Mouse (Mus musculus): ENCODE results near the gene Smg8.
A peak's percentile ranks its signal among the peaks of the same experiment; 100 is the strongest.

Gene Smg8

DNA sequence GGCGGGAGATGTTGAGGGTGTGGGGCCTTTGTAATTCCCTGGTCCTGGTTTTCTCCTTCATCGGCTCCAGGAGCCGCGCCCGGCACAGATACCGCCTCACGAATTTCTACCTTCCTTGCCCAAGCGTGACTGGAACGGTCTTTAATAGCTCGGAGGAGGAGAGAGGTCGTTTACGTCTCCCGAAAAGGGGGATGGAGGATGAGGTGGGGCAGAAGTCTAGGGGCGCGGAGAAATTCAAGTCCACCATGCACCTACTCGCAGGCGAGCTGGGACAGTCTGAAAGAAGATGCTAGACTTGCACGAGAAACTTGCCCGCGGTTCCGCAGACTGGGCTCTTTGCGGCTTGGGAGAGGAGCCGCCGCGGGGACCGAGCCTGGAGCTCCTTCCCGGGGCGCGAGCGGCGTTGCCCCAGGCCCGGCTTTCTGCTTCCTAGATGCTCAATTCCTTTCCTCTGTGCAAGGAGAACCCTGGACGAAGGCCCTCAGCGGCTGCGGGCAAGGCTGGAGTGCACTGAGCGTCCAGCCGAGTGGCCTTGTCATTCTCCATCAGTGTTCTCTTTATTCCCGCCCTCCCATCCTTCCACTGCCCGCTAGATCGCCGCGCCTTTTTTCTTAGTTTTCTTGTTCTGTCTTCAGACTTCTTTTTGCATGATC is 23.1 kb upstream of the Smg8 start:
- peak overlapping the region; percentile 97 for H3K4me3 ChIP-seq (replicated peaks; ENCODE audit: low read length)

DNA sequence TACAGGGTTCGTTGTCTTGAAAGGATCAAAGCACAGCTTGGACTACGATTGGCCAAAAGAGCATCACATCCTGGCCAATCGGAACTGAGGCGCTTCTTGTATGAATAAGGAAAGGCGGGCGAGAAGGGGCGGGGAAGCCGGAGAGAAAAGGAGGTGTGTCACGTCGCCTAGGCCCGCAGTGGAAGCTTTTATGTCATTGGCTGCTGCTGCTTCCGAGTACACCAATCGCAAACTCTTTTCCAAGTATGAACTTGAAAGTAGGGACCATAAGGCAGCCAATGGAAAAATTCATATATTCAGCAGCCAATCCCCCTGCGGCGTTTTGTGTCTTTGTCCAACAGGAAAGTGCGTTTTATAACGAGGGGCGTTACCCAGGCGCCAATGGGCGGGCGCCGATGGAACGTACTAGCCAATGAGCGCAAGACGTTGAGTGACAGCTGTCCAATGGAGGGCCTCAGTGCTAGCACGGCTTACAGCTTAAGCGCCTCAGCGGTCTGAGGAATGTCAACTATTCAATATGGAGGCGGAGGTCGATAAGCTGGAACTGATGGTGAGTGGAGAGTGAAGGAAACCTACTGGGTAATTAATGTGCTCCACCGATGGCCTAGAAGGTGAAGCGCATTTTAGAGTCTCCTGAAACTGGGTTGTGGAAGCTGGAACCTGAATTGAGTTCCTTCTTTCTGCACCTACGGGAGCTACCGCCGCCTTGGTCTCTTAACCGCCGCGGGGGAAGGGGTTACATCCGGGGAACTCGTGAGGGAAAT is 22.4 kb upstream of the Smg8 start, which contains the start of gene Ska2:
Ska2 (plus strand) TSS at position 480 of the 764 bp plus-strand sequence.
- Histone ChIP-seq H3K4me3 (replicated peaks; ENCODE audit: low read length) (peak within 1 kb of the TSS; percentile 97), H3K4me1 (replicated peaks; ENCODE audit: low read depth, low read length) (peaks cover 33% of the 10 kb centered on the region), H3K36me3 (ENCODE audit: insufficient read depth, low read length) (peaks cover 54% of the 10 kb centered on the region), H3K9me3 (ENCODE audit: low read length) (no peaks in the 10 kb centered on the region), H3K27me3 (ENCODE audit: insufficient read depth, low read length) (no peaks in the 10 kb centered on the region)
- TF ChIP-seq CTCF (conservative IDR thresholded peaks at IDR 0.05; ENCODE audit: low read length) (no peak), NANOG (IDR thresholded peaks at IDR 0.05; ENCODE audit: borderline replicate concordance, low read length) (no peak), POU5F1 (IDR thresholded peaks at IDR 0.05; ENCODE audit: borderline replicate concordance, low read length) (no peak)

More for the DNA sequence above, 23.1 kb upstream of the Smg8 start:
- Histone ChIP-seq H3K9me3 (ENCODE audit: low read length) (no peaks in the 10 kb centered on the region), H3K36me3 (ENCODE audit: insufficient read depth, low read length) (peaks cover 54% of the 10 kb centered on the region), H3K4me1 (replicated peaks; ENCODE audit: low read depth, low read length) (peaks cover 33% of the 10 kb centered on the region), H3K27me3 (ENCODE audit: insufficient read depth, low read length) (no peaks in the 10 kb centered on the region)
- TF ChIP-seq POU5F1 (IDR thresholded peaks at IDR 0.05; ENCODE audit: borderline replicate concordance, low read length) (no peak), NANOG (IDR thresholded peaks at IDR 0.05; ENCODE audit: borderline replicate concordance, low read length) (no peak), CTCF (conservative IDR thresholded peaks at IDR 0.05; ENCODE audit: low read length) (no peak)

DNA sequence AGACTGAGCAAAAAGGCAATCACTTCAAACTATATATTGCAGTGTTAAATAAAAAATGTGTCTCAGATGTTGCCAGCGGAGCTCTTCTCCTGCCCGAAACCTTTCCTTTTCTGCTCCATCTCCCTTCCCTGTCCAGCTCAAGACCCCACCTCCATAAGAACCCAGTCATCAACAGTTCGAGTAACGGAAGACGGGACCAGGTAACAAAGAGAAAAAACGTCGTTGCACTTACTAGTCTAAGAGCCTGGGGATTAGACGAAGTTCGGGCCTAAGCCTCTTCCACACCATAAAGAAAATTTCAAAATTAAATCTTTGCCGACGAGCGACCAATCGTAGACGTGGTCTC is 21.8 kb upstream of the Smg8 start, which contains the start of gene Prr11:
Prr11 (minus strand) TSS at position 300 of the 346 bp plus-strand sequence.
- no peaks in the 10 kb centered on the region for H3K27me3 ChIP-seq (ENCODE audit: insufficient read depth, low read length)
- TF ChIP-seq POU5F1 (IDR thresholded peaks at IDR 0.05; ENCODE audit: borderline replicate concordance, low read length) (no peak), CTCF (conservative IDR thresholded peaks at IDR 0.05; ENCODE audit: low read length) (no peak), NANOG (IDR thresholded peaks at IDR 0.05; ENCODE audit: borderline replicate concordance, low read length) (no peak)
- H3K36me3 ChIP-seq (ENCODE audit: insufficient read depth, low read length): peaks cover 54% of the 10 kb centered on the region
- H3K4me1 ChIP-seq (replicated peaks; ENCODE audit: low read depth, low read length): peaks cover 33% of the 10 kb centered on the region
- H3K4me3 ChIP-seq (replicated peaks; ENCODE audit: low read length): peak within 1 kb of the TSS; percentile 97
- no peaks in the 10 kb centered on the region for H3K9me3 ChIP-seq (ENCODE audit: low read length)

DNA sequence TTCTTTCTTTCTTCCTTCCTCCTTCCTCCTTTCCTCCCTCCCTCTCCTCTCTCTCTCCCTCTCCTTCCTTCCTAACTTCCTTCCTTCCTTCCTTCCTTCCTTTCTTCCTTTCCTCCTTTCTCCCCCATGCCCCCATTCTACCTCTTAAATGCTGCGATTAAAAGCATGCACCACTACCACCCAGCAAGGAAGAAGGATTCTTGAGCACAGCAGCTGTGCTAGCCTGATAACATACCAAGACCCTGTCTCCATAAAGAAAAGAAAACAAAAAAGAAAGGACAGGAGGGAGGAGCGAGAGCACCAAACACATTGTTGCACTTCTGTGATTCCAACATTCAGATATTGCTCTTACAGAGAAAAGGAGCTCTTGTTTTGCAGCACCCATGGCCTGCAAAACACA is 568 bp upstream of the Smg8 start:
- no peaks in the 10 kb centered on the region for H3K9me3 ChIP-seq (ENCODE audit: low read length)
- H3K4me1 ChIP-seq (replicated peaks; ENCODE audit: low read depth, low read length): peaks cover 33% of the 10 kb centered on the region
- H3K4me3 ChIP-seq (replicated peaks; ENCODE audit: low read length): peak overlapping the region; percentile 100; the same call in 1 of the 2 replicates
- H3K27me3 ChIP-seq (ENCODE audit: insufficient read depth, low read length): no peaks in the 10 kb centered on the region
- TF ChIP-seq NANOG (IDR thresholded peaks at IDR 0.05; ENCODE audit: borderline replicate concordance, low read length) (no peak), CTCF (conservative IDR thresholded peaks at IDR 0.05; ENCODE audit: low read length) (no peak), POU5F1 (IDR thresholded peaks at IDR 0.05; ENCODE audit: borderline replicate concordance, low read length) (no peak)
- H3K36me3 ChIP-seq (ENCODE audit: insufficient read depth, low read length): peaks cover 63% of the 10 kb centered on the region

DNA sequence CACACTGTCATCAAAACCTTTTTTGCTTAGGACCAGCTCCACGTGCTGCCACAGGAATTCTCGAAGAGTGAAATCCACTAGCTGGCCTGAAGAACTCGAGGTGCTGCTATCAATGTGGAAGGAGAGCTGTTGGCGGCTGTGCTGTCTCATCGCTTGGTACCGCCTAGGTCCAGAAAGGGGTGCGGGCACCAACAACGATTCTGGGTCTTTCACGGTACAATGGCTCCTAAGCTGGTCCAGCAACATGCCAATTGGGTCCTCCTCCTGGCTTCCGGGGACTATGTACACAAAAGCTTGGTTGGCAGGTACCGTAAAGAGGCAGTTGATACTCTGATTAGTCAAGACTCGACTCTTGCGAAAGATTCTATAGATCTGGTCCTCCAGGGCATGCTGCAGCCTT is 1.1 kb downstream of the Smg8 start:
- peaks cover 63% of the 10 kb centered on the region for H3K36me3 ChIP-seq (ENCODE audit: insufficient read depth, low read length)
- H3K9me3 ChIP-seq (ENCODE audit: low read length): no peaks in the 10 kb centered on the region
- peaks cover 36% of the 10 kb centered on the region for H3K4me1 ChIP-seq (replicated peaks; ENCODE audit: low read depth, low read length)
- peak overlapping the region; percentile 100 for H3K4me3 ChIP-seq (replicated peaks; ENCODE audit: low read length)
- no peaks in the 10 kb centered on the region for H3K27me3 ChIP-seq (ENCODE audit: insufficient read depth, low read length)
- TF ChIP-seq NANOG (IDR thresholded peaks at IDR 0.05; ENCODE audit: borderline replicate concordance, low read length): no peak
- no peak for TF ChIP-seq CTCF (conservative IDR thresholded peaks at IDR 0.05; ENCODE audit: low read length)
- TF ChIP-seq POU5F1 (IDR thresholded peaks at IDR 0.05; ENCODE audit: borderline replicate concordance, low read length): no peak

DNA sequence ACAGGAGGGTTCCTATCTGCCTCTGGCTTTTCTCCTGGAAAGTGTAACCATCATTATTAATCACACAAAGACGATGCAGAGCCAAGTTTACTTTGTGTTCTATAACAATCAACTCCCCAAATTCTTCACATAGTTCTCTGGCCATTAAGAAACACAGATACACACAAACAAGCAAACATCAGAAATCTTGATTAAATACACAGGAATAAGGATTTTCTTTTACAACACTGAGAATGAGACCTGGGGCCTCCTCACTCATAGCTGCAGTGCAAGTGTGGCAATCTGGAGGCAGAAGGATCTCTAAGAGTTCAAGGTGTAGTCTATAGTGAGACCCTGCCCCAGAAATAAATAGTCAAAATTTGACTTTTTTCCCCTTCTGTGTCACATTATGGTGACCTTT is 2.9 kb downstream of the Smg8 start:
- H3K36me3 ChIP-seq (ENCODE audit: insufficient read depth, low read length): peaks cover 71% of the 10 kb centered on the region
- no peaks in the 10 kb centered on the region for H3K27me3 ChIP-seq (ENCODE audit: insufficient read depth, low read length)
- no peak for TF ChIP-seq CTCF (conservative IDR thresholded peaks at IDR 0.05; ENCODE audit: low read length)
- TF ChIP-seq NANOG (IDR thresholded peaks at IDR 0.05; ENCODE audit: borderline replicate concordance, low read length): no peak
- no peak for TF ChIP-seq POU5F1 (IDR thresholded peaks at IDR 0.05; ENCODE audit: borderline replicate concordance, low read length)
- H3K4me3 ChIP-seq (replicated peaks; ENCODE audit: low read length): no peak overlapping the region
- H3K9me3 ChIP-seq (ENCODE audit: low read length): no peaks in the 10 kb centered on the region
- H3K4me1 ChIP-seq (replicated peaks; ENCODE audit: low read depth, low read length): peaks cover 40% of the 10 kb centered on the region

DNA sequence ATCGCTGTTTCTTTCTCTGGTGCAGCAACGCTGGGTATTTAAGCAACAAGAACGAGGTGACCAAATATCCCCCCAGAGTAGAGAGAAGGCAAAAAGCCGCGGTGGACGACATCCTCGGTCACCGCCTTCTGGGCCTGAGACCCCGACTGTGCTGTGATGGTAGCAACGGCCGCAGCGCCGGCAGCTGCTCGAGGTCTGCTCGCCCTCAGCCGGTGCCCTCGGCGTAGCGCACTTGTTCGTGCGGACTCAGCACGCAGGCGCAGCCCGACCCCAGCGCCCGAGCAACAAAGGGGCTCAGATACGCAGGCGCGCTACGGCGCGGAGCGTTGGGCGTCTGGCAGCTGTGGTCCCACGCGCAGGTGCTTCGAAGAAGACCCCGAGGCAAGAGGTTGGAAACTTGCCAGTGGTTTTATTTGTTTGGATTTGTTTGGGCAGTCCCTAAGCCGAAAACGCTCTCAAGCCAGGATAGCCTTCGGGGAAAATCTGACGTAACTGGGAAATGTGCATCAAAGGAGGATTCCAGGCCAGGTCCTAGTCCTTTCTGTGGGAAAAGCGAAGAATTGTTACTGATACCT is 12.6 kb downstream of the Smg8 start, which contains the start of gene Gdpd1:
Gdpd1 (minus strand) TSS at position 197 of the 575 bp plus-strand sequence.
- Histone ChIP-seq H3K36me3 (ENCODE audit: insufficient read depth, low read length) (peaks cover 24% of the 10 kb centered on the region), H3K4me1 (replicated peaks; ENCODE audit: low read depth, low read length) (peaks cover 15% of the 10 kb centered on the region), H3K4me3 (replicated peaks; ENCODE audit: low read length) (peak within 1 kb of the TSS; percentile 81), H3K9me3 (ENCODE audit: low read length) (no peaks in the 10 kb centered on the region), H3K27me3 (ENCODE audit: insufficient read depth, low read length) (peaks cover 38% of the 10 kb centered on the region)
- TF ChIP-seq POU5F1 (IDR thresholded peaks at IDR 0.05; ENCODE audit: borderline replicate concordance, low read length) (no peak), NANOG (IDR thresholded peaks at IDR 0.05; ENCODE audit: borderline replicate concordance, low read length) (no peak), CTCF (conservative IDR thresholded peaks at IDR 0.05; ENCODE audit: low read length) (no peak)

DNA sequence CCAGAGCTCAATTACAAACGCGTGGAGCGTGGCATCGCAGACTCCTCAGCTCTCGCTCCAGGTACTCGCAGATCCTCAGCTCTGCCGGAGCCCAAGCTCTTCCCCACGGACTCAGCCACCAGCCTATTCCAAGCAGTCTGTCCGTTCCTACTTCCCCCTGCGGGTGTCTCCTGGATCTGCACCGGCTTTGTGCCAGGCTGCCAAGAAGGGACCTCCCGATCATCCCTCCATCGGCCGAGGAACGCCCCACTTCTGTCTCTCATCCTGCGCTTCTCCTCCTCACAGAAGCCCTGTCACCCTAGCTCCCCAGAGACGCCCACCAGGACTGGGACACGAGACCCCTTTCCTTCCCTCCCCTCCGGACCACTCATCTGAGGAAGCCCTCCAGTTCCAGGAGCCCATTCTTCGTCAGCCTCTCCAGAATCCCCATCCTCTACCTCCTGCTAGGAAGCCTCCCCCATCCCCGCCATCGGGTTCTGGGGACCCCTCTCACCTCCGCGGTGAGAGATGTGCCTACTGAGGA is 13.2 kb downstream of the Smg8 start:
- peaks cover 18% of the 10 kb centered on the region for H3K36me3 ChIP-seq (ENCODE audit: insufficient read depth, low read length)
- H3K9me3 ChIP-seq (ENCODE audit: low read length): no peaks in the 10 kb centered on the region
- peaks cover 38% of the 10 kb centered on the region for H3K27me3 ChIP-seq (ENCODE audit: insufficient read depth, low read length)
- H3K4me1 ChIP-seq (replicated peaks; ENCODE audit: low read depth, low read length): peaks cover 15% of the 10 kb centered on the region
- TF ChIP-seq POU5F1 (IDR thresholded peaks at IDR 0.05; ENCODE audit: borderline replicate concordance, low read length) (no peak), NANOG (IDR thresholded peaks at IDR 0.05; ENCODE audit: borderline replicate concordance, low read length) (no peak), CTCF (conservative IDR thresholded peaks at IDR 0.05; ENCODE audit: low read length) (peak; percentile 16; the same call in 1 of the 2 replicates)
- peak overlapping the region; percentile 81 for H3K4me3 ChIP-seq (replicated peaks; ENCODE audit: low read length)
